Mouse (Mus musculus) urinary bladder, adult 2 months (tissue): ENCODE results near the gene Stum. TPM values are rescaled to one million over a fixed set of nuclear protein-coding genes. Genes with fewer than 3 reads are reported as not detected.

Experiments
- DNase-seq: peaks from one replicate; pipeline ENCODE4 v3.0.0; 2022; ENCODE audit warnings: low spot score
- polyA plus RNA-seq: library from polyadenylated mRNA; depleted of rRNA; stranded (reverse); fragments of >200 nt; gene quantifications from 2 replicates; pipeline ENCODE4 v1.2.3, GENCODE M21; 2012

The Stum gene
- polyA plus RNA-seq, 1 experiment, result 71.6 TPM

GRCm38 (mm10) chr1:180499766-180500165 is 16.5 kb upstream of the Stum start:
- DNase-seq, result no peak

- DNase-seq, result no peak
These were observed 9.5 kb upstream of the Stum start for GRCm38 (mm10) chr1:180492777-180493176.

GRCm38 (mm10) chr1:180485346-180485745 is 2.0 kb upstream of the Stum start:
- no peak for DNase-seq

GRCm38 (mm10) chr1:180482840-180483398 is 385 bp downstream of the Stum start:
- DNase-seq, result peak; percentile 32

- no peak for DNase-seq
These were observed 1.3 kb downstream of the Stum start for GRCm38 (mm10) chr1:180481956-180482355.

- DNase-seq, result no peak
These were observed 2.0 kb downstream of the Stum start for GRCm38 (mm10) chr1:180481331-180481730.

- no peak for DNase-seq
These were observed 3.0 kb downstream of the Stum start for GRCm38 (mm10) chr1:180480325-180480724.

GRCm38 (mm10) chr1:180473566-180473965 is 9.7 kb downstream of the Stum start:
- DNase-seq, result no peak

- no peak for DNase-seq
These were observed 15.3 kb downstream of the Stum start for GRCm38 (mm10) chr1:180468004-180468403.

- no peak for DNase-seq
These were observed 17.7 kb downstream of the Stum start for GRCm38 (mm10) chr1:180465620-180466019.

GRCm38 (mm10) chr1:180464357-180464756 is 18.9 kb downstream of the Stum start:
- DNase-seq, result no peak

- DNase-seq, result no peak
These were observed 20.3 kb downstream of the Stum start for GRCm38 (mm10) chr1:180462983-180463475.

- no peak for DNase-seq
These were observed 20.9 kb downstream of the Stum start for GRCm38 (mm10) chr1:180462396-180462795.

- DNase-seq, result no peak
These were observed 22.6 kb downstream of the Stum start for GRCm38 (mm10) chr1:180460721-180461120.

GRCm38 (mm10) chr1:180458680-180459079 is 24.6 kb downstream of the Stum start:
- no peak for DNase-seq

GRCm38 (mm10) chr1:180458274-180458673 is 25.0 kb downstream of the Stum start:
- DNase-seq, result no peak

GRCm38 (mm10) chr1:180449641-180450040 is 33.7 kb downstream of the Stum start:
- no peak for DNase-seq

- DNase-seq, result no peak
These were observed 38.9 kb downstream of the Stum start for GRCm38 (mm10) chr1:180444411-180444810.

GRCm38 (mm10) chr1:180439496-180439895 is 43.8 kb downstream of the Stum start:
- no peak for DNase-seq

GRCm38 (mm10) chr1:180434925-180435324 is 48.4 kb downstream of the Stum start:
- no peak for DNase-seq

- DNase-seq, result no peak
These were observed 49.3 kb downstream of the Stum start for GRCm38 (mm10) chr1:180433796-180434566.

GRCm38 (mm10) chr1:180433098-180433538 is 50.2 kb downstream of the Stum start:
- DNase-seq, result no peak

- no peak for DNase-seq
These were observed 51.5 kb downstream of the Stum start for GRCm38 (mm10) chr1:180431833-180432232.
